Mouse (Mus musculus) erythroblast, embryonic 14.5 days (primary cell): ENCODE measurements around the gene Rnf217.

Experiments used
- GATA1 ChIP-seq: IDR thresholded peaks from 2 replicates; pipeline ENCODE4 v1.6.1; 2012; ENCODE audit warnings: low read length, inconsistent platforms, mixed read lengths
- TAL1 ChIP-seq: IDR thresholded peaks from 3 replicates; pipeline ENCODE4 v1.6.1; 2012; ENCODE audit warnings: low read length, inconsistent platforms, mixed read lengths

DNA sequence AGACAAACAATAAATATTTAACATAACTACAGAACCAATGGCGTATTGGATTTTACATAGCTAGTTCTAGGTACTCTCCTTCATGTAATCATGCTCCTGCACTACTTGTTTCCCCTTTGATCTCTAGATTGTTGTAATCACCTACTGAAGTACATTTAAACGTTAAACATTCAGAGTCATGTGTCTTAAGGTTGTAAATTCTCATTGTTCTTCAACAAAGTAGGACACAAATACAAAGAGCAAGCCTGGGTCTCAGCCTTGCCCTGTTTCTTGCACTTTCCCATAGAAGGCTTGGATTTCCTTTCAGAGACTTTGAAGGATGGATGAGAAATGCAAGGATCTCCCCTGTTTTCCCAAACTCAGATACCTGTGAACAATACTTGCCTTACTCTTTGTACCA is 61.8 kb downstream of the Rnf217 start:
- TF ChIP-seq GATA1 (no peak), TAL1 (no peak)
